Mouse (Mus musculus) forebrain, embryonic 12.5 days (tissue): ENCODE data around the gene Sfxn5. TPM values are rescaled to one million over a fixed set of nuclear protein-coding genes. Genes with fewer than 3 reads are reported as not detected.
A peak's percentile ranks its signal among the peaks of the same experiment; 100 is the strongest.

ENCODE experiments used
- ATAC-seq: fragments of 200-750 bp; cut with Nextera tagmentation; 2 replicates; pipeline ENCODE4 v1.8.0; 2017; ENCODE audit warnings: moderate TSS enrichment; ENCODE audit not compliant: low FRiP score
- H3K27ac ChIP-seq: fragments of 300-500 bp; sonication (generic); 2 replicates; pipeline ENCODE4 v1.5.1; 2016; ENCODE audit warnings: mild to moderate bottlenecking
- H3K27me3 ChIP-seq: fragments of 300-500 bp; sonication (generic); 2 replicates; pipeline ENCODE4 v1.6.1; 2016; ENCODE audit warnings: mild to moderate bottlenecking
- H3K36me3 ChIP-seq: fragments of 300-500 bp; sonication (generic); replicated peaks from 2 replicates; pipeline ENCODE4 v1.6.1; 2016; ENCODE audit warnings: mild to moderate bottlenecking
- H3K4me1 ChIP-seq: fragments of 300-500 bp; sonication (generic); 2 replicates; pipeline ENCODE4 v1.6.1; 2016
- H3K4me2 ChIP-seq: fragments of 300-500 bp; sonication (generic); 2 replicates; pipeline ENCODE4 v1.6.1; 2016; ENCODE audit warnings: mild to moderate bottlenecking, moderate library complexity
- H3K4me3 ChIP-seq: fragments of 300-500 bp; sonication (generic); replicated peaks from 2 replicates; pipeline ENCODE4 v1.5.1; 2016; ENCODE audit warnings: mild to moderate bottlenecking
- H3K9ac ChIP-seq: fragments of 300-500 bp; sonication (generic); 2 replicates; pipeline ENCODE4 v1.6.1; 2016; ENCODE audit warnings: mild to moderate bottlenecking
- H3K9me3 ChIP-seq: fragments of 300-500 bp; sonication (generic); 2 replicates; pipeline ENCODE4 v1.6.1; 2016
- WGBS: fragments of 180-500 bp; shearing (Covaris S2); methylation state at CpG from one replicate; pipeline ENCODE4 v1.1.7; 2016; 5-methylcytosine and 5-hydroxymethylcytosine counted together
- polyA plus RNA-seq: library from polyadenylated mRNA; unstranded; fragments of >200 nt; fragmentation: Nextera tagmentation; extraction: Ambion mirVana; gene quantifications from 2 replicates; pipeline ENCODE4 v1.2.1, GENCODE M21; 2016

Sfxn5 gene
- polyA plus RNA-seq, 1 experiment from 2014 or later, result 16.8 TPM

DNA sequence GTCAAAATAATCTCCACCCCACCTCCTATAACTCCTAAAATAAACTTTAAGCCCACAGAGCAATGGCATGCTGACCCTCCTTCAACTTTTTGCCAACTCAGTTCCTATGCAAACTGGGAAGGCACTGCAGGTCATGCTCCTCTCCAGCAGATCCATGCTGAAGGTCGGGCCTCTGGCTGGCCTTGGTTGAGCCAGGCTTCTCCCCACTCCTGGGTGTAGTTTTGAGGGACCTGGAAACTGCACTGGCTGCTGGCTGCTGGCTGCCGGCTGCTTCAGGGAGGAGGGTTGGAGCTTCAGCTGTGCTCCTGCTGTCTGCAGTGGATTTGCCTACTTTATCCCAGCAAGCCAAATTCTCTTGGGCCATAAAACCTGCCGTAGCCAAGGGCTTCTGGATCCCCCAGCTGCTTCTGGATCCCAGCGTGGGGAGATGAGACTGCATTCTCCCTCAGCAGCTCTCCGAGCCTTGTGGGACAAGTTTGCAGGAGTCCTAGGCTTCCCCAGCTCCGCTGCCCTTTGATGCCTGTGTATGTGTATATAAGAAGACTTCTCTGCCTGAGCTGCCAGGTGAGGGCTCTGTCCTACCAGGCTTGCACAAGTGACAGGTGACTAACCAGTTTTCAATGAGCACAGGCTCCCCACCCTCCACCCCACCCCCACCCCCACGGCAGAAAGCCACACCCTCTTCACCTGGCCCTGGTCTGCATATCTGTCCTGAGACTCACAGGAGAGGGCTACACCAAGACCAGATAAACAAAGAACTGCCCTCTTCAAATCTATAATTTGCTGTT is 100.2 kb downstream of the Sfxn5 start:
- 46% methylated on average over 7 of the region's 7 CpGs for WGBS
- Histone ChIP-seq H3K9ac (0 out of 2 replicates have a peak overlapping the region, but pooled peaks have one; percentile 17), H3K4me3 (no peak overlapping the region), H3K9me3 (no peaks in the 10 kb centered on the region), H3K36me3 (no peaks in the 10 kb centered on the region), H3K4me1 (peaks cover 54% of the 10 kb centered on the region), H3K4me2 (no peak overlapping the region), H3K27me3 (peaks cover 11% of the 10 kb centered on the region), H3K27ac (no peak overlapping the region)
- no peak for ATAC-seq

DNA sequence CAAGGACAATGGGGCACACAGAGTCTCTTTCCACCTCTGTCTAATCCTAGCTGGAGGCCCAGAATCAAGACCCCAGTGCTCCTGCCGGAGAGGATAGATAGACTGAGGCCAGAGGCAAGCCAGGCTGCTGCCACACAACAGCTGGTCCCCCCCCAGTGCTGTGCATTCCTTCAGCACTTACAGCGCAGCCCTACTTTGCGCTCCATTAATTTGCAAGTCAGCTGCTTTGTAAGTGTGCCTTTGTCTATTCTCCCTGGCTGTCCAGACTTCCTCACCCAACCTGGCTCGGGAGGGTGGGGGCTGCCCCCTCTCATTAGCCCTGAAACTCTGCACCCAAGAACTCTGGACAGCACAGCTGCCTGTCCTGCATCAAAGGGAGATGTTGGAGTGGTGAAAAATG is 101.2 kb downstream of the Sfxn5 start:
- peaks cover 46% of the 10 kb centered on the region for H3K4me1 ChIP-seq
- H3K4me2 ChIP-seq, result no peak overlapping the region

DNA sequence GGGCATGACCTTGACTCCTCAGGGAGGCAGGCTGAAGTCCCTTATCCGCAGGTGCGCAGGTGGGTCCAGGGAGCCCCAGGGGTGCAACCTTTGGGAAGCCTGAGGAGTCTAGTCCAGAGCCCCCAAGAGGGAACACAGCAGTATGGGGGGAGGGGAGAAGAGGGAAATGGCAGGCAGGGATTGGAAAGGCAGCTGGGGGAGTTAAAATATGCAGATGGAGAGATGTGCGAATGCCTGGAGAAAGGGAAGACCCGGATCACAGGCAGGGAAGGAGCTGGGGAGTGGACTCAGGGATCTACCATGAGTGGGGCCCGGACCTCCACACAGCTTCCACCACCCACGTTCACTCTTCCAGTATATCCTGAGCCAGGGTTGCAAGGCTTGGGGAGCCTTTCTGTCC is 101.8 kb downstream of the Sfxn5 start:
- ATAC-seq, result peak; percentile 68
- no peak overlapping the region; the same call in 1 of the 2 replicates for H3K4me2 ChIP-seq
- 22% methylated on average over 6 of the region's 6 CpGs for WGBS
- no peak overlapping the region for H3K27ac ChIP-seq
- no peak overlapping the region for H3K9ac ChIP-seq
- no peaks in the 10 kb centered on the region for H3K9me3 ChIP-seq
- peaks cover 52% of the 10 kb centered on the region for H3K4me1 ChIP-seq
- no peaks in the 10 kb centered on the region for H3K36me3 ChIP-seq
- H3K27me3 ChIP-seq, result peaks cover 11% of the 10 kb centered on the region
- no peak overlapping the region for H3K4me3 ChIP-seq

More for the DNA sequence above, 101.2 kb downstream of the Sfxn5 start:
- H3K9me3 ChIP-seq, result no peaks in the 10 kb centered on the region
- peaks cover 11% of the 10 kb centered on the region for H3K27me3 ChIP-seq
- no peak overlapping the region for H3K9ac ChIP-seq
- H3K4me3 ChIP-seq, result no peak overlapping the region
- no peak overlapping the region for H3K27ac ChIP-seq
- no peak for ATAC-seq
- no peaks in the 10 kb centered on the region for H3K36me3 ChIP-seq
- WGBS, result 14% methylated on average over 4 of the region's 4 CpGs

DNA sequence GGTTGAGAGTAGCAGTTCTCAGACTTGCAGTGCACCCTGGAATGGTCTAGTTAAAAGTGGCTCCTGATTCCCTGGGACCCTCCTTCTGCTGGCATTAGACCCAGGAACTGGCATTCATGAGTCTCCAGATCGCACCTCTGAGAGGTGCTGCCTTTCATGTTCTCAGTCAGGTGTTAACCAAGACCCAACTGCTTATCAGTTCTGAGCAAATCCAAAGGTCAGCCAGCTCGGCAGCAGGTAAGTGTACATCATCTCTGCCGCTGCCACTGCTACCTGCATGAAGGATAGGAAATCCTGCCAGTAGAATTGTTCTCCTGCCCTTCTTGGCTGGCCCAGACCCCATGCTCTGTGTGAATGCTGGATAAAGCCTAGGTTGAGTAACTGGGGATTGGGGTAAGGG is 102.5 kb downstream of the Sfxn5 start:
- Histone ChIP-seq H3K4me2 (no peak overlapping the region), H3K9ac (no peak overlapping the region), H3K4me1 (peaks cover 51% of the 10 kb centered on the region), H3K36me3 (no peaks in the 10 kb centered on the region), H3K27me3 (peaks cover 8% of the 10 kb centered on the region), H3K9me3 (no peaks in the 10 kb centered on the region), H3K27ac (no peak overlapping the region), H3K4me3 (no peak overlapping the region)
- 73% methylated on average over 3 of the region's 3 CpGs for WGBS
- no peak for ATAC-seq

DNA sequence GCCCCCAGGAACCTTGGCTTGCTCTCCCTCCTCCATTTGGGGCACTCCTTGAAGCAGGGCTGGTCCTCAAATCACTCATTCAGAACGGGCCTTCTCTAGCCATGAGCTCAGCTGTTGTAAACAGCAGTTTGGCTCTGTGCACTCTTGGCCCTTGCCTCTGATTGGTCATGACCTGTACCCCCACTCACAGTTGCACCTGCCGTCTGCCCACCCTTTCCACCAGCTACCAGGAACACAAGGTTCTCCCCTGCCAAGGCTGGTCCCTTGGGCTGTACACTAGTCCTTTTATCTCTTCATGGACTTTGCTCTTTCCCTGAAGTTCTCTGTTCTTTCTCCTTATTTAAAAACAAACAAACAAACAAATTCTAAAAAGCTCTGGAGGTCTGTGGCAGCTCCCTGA is 105.7 kb downstream of the Sfxn5 start:
- no peak for ATAC-seq
- Histone ChIP-seq H3K9ac (no peak overlapping the region), H3K27me3 (peaks cover 12% of the 10 kb centered on the region; the same call in 1 of the 2 replicates), H3K36me3 (no peaks in the 10 kb centered on the region), H3K4me1 (peaks cover 45% of the 10 kb centered on the region), H3K9me3 (0 out of 2 replicates have a peak, but pooled peaks cover 4% of the 10 kb centered on the region), H3K4me3 (no peak overlapping the region), H3K27ac (no peak overlapping the region), H3K4me2 (no peak overlapping the region)
- WGBS, result 77% methylated on average over 2 of the region's 2 CpGs

DNA sequence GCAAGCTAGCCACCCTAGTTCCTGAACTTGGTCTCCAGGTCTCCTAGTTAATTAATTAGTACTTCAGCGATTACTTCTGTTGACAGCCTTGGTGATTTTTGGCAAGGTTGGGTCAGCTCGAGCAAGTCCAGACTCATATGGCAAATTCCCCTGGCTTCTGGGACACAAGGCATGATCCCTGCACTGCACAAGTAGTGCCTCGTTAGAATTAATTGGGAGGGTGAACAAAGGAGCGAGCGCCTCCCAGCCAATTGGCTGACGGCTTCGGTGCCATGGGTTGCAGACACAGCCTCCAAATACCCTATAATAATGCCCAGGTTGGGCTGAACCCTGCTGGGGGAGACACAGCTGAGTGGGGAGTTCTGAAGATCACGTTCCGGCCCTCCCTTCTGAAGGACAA is 106.7 kb downstream of the Sfxn5 start:
- Histone ChIP-seq H3K4me3 (no peak overlapping the region), H3K27ac (no peak overlapping the region), H3K9ac (no peak overlapping the region), H3K4me1 (peaks cover 38% of the 10 kb centered on the region), H3K9me3 (0 out of 2 replicates have a peak, but pooled peaks cover 4% of the 10 kb centered on the region), H3K4me2 (no peak overlapping the region), H3K27me3 (peaks cover 12% of the 10 kb centered on the region; the same call in 1 of the 2 replicates), H3K36me3 (no peaks in the 10 kb centered on the region)
- ATAC-seq, result peak; percentile 59; the same call in 1 of the 2 replicates
- 29% methylated on average over 9 of the region's 9 CpGs for WGBS

DNA sequence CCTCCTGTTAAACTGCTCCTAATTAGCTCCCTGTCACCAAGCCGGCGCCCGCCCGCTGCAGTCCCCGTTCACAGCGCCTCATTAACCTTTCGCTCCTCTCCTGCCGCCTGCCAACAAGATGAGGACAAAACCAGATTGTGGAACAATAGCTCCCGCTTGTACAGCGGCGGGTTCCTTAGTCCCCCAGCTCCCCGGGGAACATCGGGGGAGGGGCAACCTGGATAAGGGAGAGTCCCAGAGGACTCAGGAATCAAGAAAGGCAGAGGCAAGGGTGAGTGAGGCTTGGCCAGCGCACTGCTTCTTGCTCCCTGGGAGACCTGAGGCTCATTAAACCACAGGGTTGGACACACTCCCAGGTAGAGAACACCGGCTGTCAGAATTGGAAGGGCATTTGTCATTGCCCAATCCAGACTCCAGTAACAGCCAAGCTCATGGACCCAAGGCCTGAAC is 108.8 kb downstream of the Sfxn5 start:
- Histone ChIP-seq H3K4me1 (peaks cover 37% of the 10 kb centered on the region), H3K36me3 (no peaks in the 10 kb centered on the region), H3K4me2 (no peak overlapping the region), H3K27me3 (peaks cover 6% of the 10 kb centered on the region; the same call in 1 of the 2 replicates), H3K4me3 (no peak overlapping the region), H3K9me3 (0 out of 2 replicates have a peak, but pooled peaks cover 4% of the 10 kb centered on the region), H3K27ac (0 out of 2 replicates have a peak overlapping the region, but pooled peaks have one; percentile 50), H3K9ac (no peak overlapping the region)
- 19% methylated on average over 15 of the region's 15 CpGs for WGBS
- peak; percentile 37; the same call in 1 of the 2 replicates for ATAC-seq

DNA sequence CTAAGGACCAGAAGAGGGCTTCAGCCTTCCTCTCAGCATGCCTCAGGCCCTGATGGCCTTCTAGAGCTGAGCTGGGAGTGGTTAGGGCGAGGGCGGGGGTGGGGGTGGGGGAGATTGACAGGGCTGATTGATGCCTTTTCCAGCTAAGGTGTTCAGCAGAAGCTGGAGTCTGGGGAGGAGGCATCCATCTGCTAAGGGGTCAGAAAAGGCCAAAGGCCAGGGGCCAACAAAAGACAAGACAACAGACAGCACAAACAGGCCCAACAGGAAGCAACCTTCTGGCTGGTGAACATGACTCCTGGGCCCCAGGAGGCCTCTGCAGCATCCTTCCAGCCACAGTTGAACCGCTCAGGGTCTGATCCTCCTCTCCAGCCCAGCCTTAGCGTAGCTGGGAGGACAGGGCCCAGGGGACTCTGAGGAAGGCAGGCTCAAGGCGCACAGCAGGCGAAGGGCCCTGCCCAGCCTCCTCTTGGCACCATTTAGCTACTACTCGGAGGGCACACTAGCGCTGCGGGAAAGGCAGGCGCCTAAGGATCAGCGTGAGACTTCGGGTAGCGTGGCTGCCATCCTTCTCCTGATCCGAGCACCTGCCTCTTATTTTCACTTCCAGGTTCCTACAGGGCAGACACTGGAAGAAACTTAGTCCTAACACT is 109.6 kb downstream of the Sfxn5 start:
- Histone ChIP-seq H3K27ac (peak overlapping the region; percentile 59), H3K9ac (no peak overlapping the region), H3K36me3 (no peaks in the 10 kb centered on the region), H3K4me3 (no peak overlapping the region), H3K9me3 (0 out of 2 replicates have a peak, but pooled peaks cover 4% of the 10 kb centered on the region), H3K4me2 (no peak overlapping the region), H3K27me3 (peaks cover 6% of the 10 kb centered on the region; the same call in 1 of the 2 replicates), H3K4me1 (peaks cover 46% of the 10 kb centered on the region)
- WGBS, result 43% methylated on average over 14 of the region's 14 CpGs
- ATAC-seq, result no peak; the same call in 1 of the 2 replicates

DNA sequence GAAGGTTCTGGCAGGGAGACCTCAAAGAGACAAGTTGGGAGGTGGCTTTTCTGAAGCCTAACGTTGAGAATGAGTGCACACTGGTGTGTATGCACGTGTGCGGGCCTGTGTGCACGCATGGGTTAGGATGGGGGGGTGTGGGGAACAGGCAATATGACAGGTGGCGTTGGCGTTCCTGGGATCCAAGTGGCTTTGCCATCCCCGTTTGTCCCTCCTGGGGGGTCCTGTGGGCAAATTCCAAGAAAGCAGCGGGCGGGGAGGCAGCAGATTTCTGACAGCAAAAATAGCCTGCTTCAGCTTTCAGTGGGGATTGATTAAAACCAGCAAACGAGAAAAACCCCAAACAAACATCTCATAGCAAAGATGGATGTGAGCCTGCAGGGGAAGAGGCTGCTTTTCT is 110.7 kb downstream of the Sfxn5 start:
- H3K27me3 ChIP-seq, result peaks cover 6% of the 10 kb centered on the region; the same call in 1 of the 2 replicates
- H3K4me3 ChIP-seq, result no peak overlapping the region
- no peak overlapping the region for H3K4me2 ChIP-seq
- no peak for ATAC-seq
- no peak overlapping the region for H3K27ac ChIP-seq
- H3K4me1 ChIP-seq, result peaks cover 51% of the 10 kb centered on the region
- no peak overlapping the region for H3K9ac ChIP-seq
- 0 out of 2 replicates have a peak, but pooled peaks cover 4% of the 10 kb centered on the region for H3K9me3 ChIP-seq
- no peaks in the 10 kb centered on the region for H3K36me3 ChIP-seq
- 78% methylated on average over 10 of the region's 10 CpGs for WGBS

DNA sequence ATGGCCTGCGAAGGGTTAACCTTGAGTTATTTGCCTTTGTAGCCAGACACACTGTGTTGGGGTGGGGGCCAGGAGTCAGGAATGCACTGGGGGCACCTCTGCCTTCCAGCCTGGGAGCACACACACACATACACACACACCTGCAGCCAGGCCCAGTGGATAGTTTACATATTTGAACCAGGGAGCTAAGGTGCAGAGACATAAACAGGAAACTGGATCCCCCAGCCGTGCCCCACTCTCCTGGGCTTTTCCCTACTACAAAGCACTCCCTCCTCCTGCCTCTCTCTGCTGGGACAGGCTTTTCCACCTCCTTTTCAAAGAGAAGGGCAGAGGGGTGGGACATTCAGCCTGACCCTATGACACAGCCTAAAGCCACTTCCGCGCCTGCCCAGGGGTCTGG is 112.3 kb downstream of the Sfxn5 start:
- Histone ChIP-seq H3K36me3 (no peaks in the 10 kb centered on the region), H3K4me3 (no peak overlapping the region), H3K9me3 (0 out of 2 replicates have a peak, but pooled peaks cover 4% of the 10 kb centered on the region), H3K4me1 (peaks cover 40% of the 10 kb centered on the region), H3K27me3 (peaks cover 6% of the 10 kb centered on the region; the same call in 1 of the 2 replicates), H3K4me2 (no peak overlapping the region), H3K9ac (no peak overlapping the region), H3K27ac (no peak overlapping the region)
- WGBS, result 41% methylated on average over 4 of the region's 4 CpGs
- ATAC-seq, result no peak

DNA sequence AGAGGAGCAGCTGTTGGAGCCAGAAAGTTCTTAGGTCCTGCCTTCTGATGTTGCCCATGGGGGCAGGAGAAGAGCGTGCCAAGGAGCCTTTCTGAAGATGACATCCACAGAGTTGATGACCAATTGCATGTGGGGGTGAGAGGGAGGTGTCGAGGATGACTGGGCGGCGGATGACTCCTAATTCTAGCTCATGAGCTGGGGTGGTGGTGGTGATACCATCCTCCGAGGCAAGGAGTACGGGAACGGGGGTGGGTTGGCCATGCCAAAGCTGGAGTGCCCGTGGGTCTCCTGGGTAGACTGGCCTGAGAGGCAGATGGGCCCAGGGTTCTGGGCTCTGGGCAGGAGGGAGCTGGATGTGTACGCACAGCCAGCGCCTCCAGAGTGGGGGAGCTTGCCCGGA is 113.5 kb downstream of the Sfxn5 start:
- H3K27me3 ChIP-seq, result no peaks in the 10 kb centered on the region; the same call in 1 of the 2 replicates
- H3K4me2 ChIP-seq, result no peak overlapping the region
- H3K4me3 ChIP-seq, result no peak overlapping the region
- 89% methylated on average over 11 of the region's 11 CpGs for WGBS
- H3K4me1 ChIP-seq, result peaks cover 44% of the 10 kb centered on the region
- H3K36me3 ChIP-seq, result no peaks in the 10 kb centered on the region
- ATAC-seq, result no peak
- no peak overlapping the region for H3K27ac ChIP-seq
- H3K9ac ChIP-seq, result no peak overlapping the region
- H3K9me3 ChIP-seq, result 0 out of 2 replicates have a peak, but pooled peaks cover 4% of the 10 kb centered on the region
